Mouse (Mus musculus): Measurements from ENCODE around the gene Mettl8.

Gene Mettl8

GRCm38 (mm10) chr2:71033014-71033413 lies 22.4 kb downstream of the Mettl8 start:
- no peak for DNase-seq (ENCODE audit: low spot score)

GRCm38 (mm10) chr2:71031973-71032794 lies 23.2 kb downstream of the Mettl8 start:
- peak; percentile 30 for DNase-seq (ENCODE audit: low spot score)

GRCm38 (mm10) chr2:71030663-71031062 lies 24.7 kb downstream of the Mettl8 start:
- no peak for DNase-seq (ENCODE audit: low spot score)

- DNase-seq (ENCODE audit: low spot score): no peak
Observed at GRCm38 (mm10) chr2:71027631-71028030, 27.8 kb downstream of the Mettl8 start.

GRCm38 (mm10) chr2:71026787-71027186 lies 28.6 kb downstream of the Mettl8 start:
- DNase-seq (ENCODE audit: low spot score): no peak

GRCm38 (mm10) chr2:71025576-71026315 lies 29.6 kb downstream of the Mettl8 start:
- no peak for DNase-seq (ENCODE audit: low spot score)

GRCm38 (mm10) chr2:71023986-71024385 lies 31.4 kb downstream of the Mettl8 start:
- no peak for DNase-seq (ENCODE audit: low spot score)

- no peak for DNase-seq (ENCODE audit: low spot score)
Observed at GRCm38 (mm10) chr2:71022991-71023390, 32.4 kb downstream of the Mettl8 start.

GRCm38 (mm10) chr2:71020674-71021073 lies 34.7 kb downstream of the Mettl8 start:
- DNase-seq (ENCODE audit: low spot score): no peak

- no peak for DNase-seq (ENCODE audit: low spot score)
Observed at GRCm38 (mm10) chr2:71019704-71020375, 35.5 kb downstream of the Mettl8 start.

- no peak for DNase-seq (ENCODE audit: low spot score)
Observed at GRCm38 (mm10) chr2:71019277-71019676, 36.1 kb downstream of the Mettl8 start.

- DNase-seq (ENCODE audit: low spot score): no peak
Observed at GRCm38 (mm10) chr2:71013521-71013920, 41.9 kb downstream of the Mettl8 start.

- DNase-seq (ENCODE audit: low spot score): no peak
Observed at GRCm38 (mm10) chr2:71011816-71012215, 43.6 kb downstream of the Mettl8 start.

GRCm38 (mm10) chr2:71004354-71004753 lies 51.0 kb downstream of the Mettl8 start:
- DNase-seq (ENCODE audit: low spot score): no peak

GRCm38 (mm10) chr2:71002509-71002908 lies 52.9 kb downstream of the Mettl8 start:
- no peak for DNase-seq (ENCODE audit: low spot score)

GRCm38 (mm10) chr2:70998771-70999170 lies 56.6 kb downstream of the Mettl8 start:
- DNase-seq (ENCODE audit: low spot score): no peak

GRCm38 (mm10) chr2:70996438-70996837 lies 58.9 kb downstream of the Mettl8 start:
- no peak for DNase-seq (ENCODE audit: low spot score)

GRCm38 (mm10) chr2:70995900-70996299 lies 59.5 kb downstream of the Mettl8 start:
- no peak for DNase-seq (ENCODE audit: low spot score)

GRCm38 (mm10) chr2:70993740-70994139 lies 61.6 kb downstream of the Mettl8 start:
- no peak for DNase-seq (ENCODE audit: low spot score)

- no peak for DNase-seq (ENCODE audit: low spot score)
Observed at GRCm38 (mm10) chr2:70992715-70993114, 62.7 kb downstream of the Mettl8 start.

GRCm38 (mm10) chr2:70990196-70990595 lies 65.2 kb downstream of the Mettl8 start:
- no peak for DNase-seq (ENCODE audit: low spot score)

Measured in ovary, adult 18-20 months (tissue).